Mouse (Mus musculus): ENCODE measurements around the gene H2-T23.

GRCm38 (mm10) chr17:35994175-35994878 is 38.3 kb downstream of the H2-T23 start:
- TF ChIP-seq CTCF (IDR thresholded peaks at IDR 0.05; ENCODE audit: borderline replicate concordance, extremely low read depth, insufficient read depth, insufficient read length) = no peak
- peak; percentile 36; the same call in 1 of the 2 replicates for TF ChIP-seq POLR2A (IDR thresholded peaks at IDR 0.05; ENCODE audit: borderline replicate concordance, extremely low read depth, insufficient read depth, insufficient read length, poor library complexity, severe bottlenecking)
